Mouse (Mus musculus) liver, postnatal 0 days (tissue): ENCODE data around the gene Pcdh8.

Experiments used
- CTCF ChIP-seq: sonication (generic); IDR thresholded peaks from 2 replicates; pipeline ENCODE4 v1.5.1; 2016; ENCODE audit warnings: antibody characterized with exemption, low read depth
- EP300 ChIP-seq: IDR thresholded peaks from 2 replicates; pipeline ENCODE4 v1.6.1; 2016; ENCODE audit warnings: antibody characterized with exemption, low read depth, mild to moderate bottlenecking

DNA sequence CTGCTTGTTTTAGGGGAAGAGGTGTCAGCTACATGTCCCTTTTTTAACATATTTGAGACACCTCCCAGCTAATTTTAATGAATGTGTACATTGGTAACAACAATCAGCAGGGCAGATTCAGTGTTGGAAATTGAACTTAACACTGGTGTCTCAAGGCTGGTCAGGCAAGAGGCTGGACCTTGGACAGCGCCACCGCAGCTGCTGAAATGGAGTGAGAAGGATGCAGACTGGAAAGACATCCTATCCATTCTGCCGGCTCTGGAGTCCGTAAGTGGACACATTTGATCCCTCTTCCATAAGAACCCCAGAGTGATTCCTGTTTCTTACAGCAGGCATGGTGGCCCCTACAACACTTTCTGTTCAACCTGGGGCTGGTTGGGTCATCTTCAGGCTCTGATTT, 14.3 kb upstream of the Pcdh8 start:
- TF ChIP-seq CTCF, result no peak
- TF ChIP-seq EP300, result no peak
